Mouse (Mus musculus): ENCODE measurements at regions not wholly inside any gene's neighbourhood (a gene's known extent, or its start where the extent isn't known, plus 50 kb on each side); places are given as distances from the start of the nearest gene placed in this dataset.
A peak's percentile ranks its signal among the peaks of the same experiment; 100 is the strongest.

DNA sequence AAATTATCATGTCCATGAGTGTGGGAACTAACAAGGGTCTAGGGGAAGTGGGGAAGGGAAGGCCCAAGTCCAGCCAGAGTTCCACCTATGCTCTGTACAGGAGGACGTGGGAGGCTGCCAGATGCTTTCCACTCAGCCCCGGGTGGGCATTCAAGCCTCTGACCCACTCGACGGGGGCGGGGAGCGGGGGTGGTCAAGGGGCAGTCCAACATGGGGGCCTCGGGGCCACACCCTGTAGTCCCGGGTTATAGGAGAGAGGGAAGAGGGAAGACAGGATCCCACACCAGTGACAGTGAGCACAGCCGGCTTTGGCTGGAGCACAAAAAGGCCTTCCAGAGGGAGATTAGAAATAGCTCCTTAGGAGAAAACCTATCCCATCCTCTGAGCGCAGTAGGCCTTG, 283.1 kb upstream of the Ddi1 start:
- DNase-seq: no peak

DNA sequence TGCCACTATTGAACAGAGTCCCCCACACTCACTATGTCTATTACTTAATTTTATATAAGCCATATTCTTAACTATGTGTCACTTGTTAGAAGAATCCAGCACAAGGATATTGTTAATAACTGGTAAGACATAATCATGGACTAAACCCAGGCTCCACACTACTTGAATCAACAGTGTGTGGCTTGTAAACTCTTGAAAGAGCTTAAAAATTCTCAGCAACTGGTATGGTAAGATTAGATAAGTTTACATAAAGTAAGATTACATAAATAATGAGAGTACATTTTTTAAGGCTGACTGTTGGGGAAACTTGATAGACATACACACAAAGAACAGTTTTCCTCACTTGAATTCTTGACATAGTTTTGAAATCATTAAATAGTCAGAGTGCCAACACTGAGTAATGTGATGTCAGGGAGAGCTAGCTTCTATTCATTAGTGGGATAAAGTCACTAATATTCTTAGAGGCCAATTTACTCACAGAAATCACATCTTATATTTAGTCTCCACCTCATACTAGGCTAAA, 270.6 kb upstream of the Ddi1 start:
- DNase-seq: no peak

DNA sequence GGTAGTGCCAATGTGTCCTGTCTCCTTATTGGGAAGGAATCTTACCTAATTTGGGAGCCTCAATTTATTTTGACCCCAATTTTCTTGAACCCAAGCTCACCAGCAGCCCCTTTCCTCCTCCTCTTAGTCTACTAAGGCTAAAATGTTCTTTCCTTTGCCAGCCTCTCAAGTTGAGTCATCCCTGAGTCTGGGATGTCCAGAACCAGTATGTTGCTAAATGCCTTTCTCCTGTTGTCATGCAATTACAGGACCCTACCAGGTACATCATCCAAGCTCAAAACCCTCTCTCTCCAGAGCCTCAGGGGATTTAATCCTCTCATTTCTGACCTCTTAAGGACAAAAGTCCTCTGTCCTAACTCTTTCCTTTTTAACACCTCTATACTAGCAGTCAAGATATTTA, 259.2 kb upstream of the Ddi1 start:
- DNase-seq: no peak

DNA sequence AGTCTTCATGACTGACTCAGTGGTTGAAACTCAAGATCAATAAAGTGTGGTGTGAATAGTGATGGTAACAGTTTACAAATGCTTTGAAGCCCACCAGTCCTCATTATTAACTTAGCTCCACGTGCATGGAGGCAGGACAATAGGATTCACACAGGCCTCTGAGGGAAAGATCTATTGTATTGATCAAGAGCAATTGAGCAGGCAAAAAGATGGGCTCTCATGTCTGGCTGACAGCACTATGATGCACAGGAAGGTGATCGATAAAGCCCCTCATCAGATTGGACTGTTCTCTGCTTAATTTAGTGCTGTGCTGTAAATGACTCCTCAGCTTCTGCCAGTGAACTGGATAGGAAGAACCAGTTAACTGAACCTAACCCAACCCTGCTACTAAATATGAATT, 247.5 kb upstream of the Ddi1 start:
- no peak for DNase-seq

DNA sequence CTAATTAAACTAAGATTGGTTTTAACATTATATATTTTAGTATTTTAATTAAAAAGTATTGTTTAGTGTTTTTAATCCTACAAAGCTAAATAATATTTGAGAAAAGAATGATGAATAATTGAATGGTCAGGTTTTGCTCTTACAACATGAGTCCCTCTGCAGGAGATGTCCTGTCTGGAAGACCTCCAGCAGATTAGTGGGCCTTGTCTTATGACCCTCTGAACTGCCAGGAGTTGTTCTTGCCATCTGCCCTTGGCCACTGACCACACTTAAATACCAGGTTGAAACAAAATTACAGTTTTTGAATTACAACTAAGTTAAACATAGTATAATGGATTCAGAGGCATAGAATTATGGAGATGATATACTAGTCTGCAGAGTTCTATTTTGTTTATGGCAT, 228.1 kb upstream of the Ddi1 start:
- DNase-seq: peak; percentile 39 to 67

- no peak for DNase-seq
These were observed 210.8 kb upstream of the Ddi1 start for GRCm38 (mm10) chr9:6480401-6480800.

DNA sequence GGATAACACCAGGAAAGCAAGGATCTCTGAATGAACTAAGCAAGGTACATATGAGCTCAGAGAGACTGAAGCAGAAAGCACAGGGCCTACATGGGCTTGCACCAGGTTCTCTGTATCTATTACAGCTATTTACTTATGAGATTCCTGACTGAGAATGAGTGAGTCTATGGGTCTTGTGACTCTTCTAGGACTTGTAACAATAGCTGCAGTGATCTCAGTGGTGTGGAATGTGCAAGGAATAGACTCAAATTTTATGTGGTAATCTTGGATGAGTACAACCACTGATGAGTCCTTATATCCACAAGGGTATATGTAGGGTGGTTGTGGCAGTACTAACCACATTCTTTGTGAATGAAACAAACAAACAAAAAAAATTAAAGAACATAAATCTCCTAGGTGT, 184.9 kb upstream of the Ddi1 start:
- DNase-seq: no peak

GRCm38 (mm10) chr9:6435236-6435635, 165.6 kb upstream of the Ddi1 start:
- no peak for DNase-seq

DNA sequence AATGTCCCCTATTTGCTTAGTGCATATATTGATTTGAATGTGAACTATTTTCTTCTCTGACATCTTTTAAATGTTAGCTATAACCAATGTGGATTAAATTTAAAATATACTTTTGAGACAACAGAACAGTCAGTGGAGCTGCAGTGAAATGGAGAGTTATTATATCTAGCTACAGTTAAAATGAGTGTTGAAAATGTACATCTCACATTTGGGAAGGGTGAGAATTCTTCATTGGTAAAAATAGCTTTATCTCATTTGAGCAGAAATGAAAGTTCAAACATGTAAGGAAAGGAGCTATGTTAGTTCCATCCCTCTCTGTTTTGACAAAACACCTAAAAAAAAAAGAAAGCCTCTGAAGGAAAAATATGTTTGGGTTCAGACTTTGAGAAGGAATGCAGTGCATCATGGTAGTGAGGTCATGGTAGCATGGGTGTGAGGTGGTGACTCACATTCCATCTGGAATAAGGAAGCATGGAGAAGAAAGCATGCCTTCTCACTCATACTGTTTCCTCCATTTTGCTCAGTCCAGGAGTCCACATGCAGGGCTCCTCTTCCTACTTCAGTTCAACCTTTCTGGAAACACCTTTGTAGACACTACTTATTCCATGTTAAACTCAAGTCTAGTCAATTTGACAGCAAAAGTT, 164.3 kb upstream of the Ddi1 start:
- no peak for DNase-seq

DNA sequence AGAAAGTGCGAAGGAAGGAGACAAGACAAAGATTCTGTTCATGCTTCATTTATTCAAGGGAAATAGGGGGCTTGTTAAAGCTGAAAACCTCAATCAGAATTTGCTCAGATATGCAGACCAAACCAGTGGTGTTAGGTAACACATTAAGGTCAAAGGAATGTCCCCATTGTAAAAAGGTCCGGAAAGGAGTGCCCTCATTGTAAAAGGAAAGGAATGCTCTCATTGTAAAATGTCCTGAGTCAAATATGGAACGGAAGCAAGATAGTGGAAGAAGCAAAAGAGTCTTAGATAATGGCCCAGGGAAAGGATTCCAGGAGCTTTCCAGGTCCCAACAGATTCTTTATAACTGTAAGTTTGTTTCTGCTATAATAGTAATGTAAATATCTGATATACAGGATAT, 161.2 kb upstream of the Ddi1 start:
- no peak for DNase-seq

- no peak for DNase-seq
These were observed 160.8 kb upstream of the Ddi1 start for GRCm38 (mm10) chr9:6430437-6430836.

Measured in cerebellum, postnatal 25 days (tissue).